Mouse (Mus musculus) spleen, adult 2 months (tissue): Measurements from ENCODE around the gene Mdc1.

ENCODE experiments used
- CTCF ChIP-seq: fragments of 200-500 bp; IDR thresholded peaks from 2 replicates; pipeline ENCODE4 v1.5.1; 2011; ENCODE audit warnings: mild to moderate bottlenecking, inconsistent platforms; ENCODE audit not compliant: insufficient read depth, insufficient read length, insufficient replicate concordance; ENCODE audit errors: extremely low read depth
- POLR2A ChIP-seq: fragments of 200-500 bp; IDR thresholded peaks from 2 replicates; pipeline ENCODE4 v1.6.1; 2011; ENCODE audit warnings: low read depth, low read length, inconsistent platforms

DNA sequence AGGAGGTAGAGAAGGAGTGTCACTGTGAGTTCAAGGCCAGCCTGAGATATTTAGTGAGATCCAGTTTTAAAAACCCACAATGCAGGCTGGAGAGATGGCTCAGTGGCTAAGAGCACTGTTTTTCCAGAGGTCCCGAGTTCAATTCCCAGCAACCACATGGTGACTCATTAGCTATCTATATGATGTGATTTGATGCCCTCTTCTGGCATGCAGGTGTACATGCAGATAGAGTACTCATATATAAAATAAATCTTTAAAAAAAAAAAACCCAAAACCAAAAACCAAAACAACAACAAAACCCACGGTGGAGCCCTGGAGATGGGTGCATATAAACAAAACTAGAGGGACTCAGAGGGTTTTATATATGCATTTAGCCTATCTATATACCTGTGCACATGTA lies 66.3 kb downstream of the Mdc1 start:
- no peak for TF ChIP-seq CTCF
- no peak for TF ChIP-seq POLR2A
